Mouse (Mus musculus) olfactory bulb, adult 2 months (tissue): ENCODE data around the gene Fam160a1.

Experiments used
- CTCF ChIP-seq: fragments of 200-500 bp; IDR thresholded peaks from 2 replicates; pipeline ENCODE4 v1.5.1; 2012; ENCODE audit warnings: low read depth, mild to moderate bottlenecking, low read length, moderate library complexity; ENCODE audit not compliant: insufficient read depth
- POLR2A ChIP-seq: fragments of 200-500 bp; IDR thresholded peaks from 2 replicates; pipeline ENCODE4 v1.6.1; 2012; ENCODE audit warnings: mild to moderate bottlenecking, low read depth, low read length, moderate library complexity; ENCODE audit not compliant: insufficient read depth

- TF ChIP-seq CTCF (no peak), POLR2A (no peak)
Measured at GRCm38 (mm10) chr3:85813101-85814014, 3.7 kb downstream of the Fam160a1 start.
